Mouse (Mus musculus) hindbrain, embryonic 15.5 days (tissue): ENCODE data around the gene Gm15128. TPM values are rescaled to one million over a fixed set of nuclear protein-coding genes. Genes with fewer than 3 reads are reported as not detected.
"Not testable (repeated sequence)": the region's sequence is repeated elsewhere in the genome, so short reads cannot be mapped to it uniquely, and the experiment has no call there.

Experiments used
- ATAC-seq: fragments of 200-750 bp; cut with Nextera tagmentation; 2 replicates; pipeline ENCODE4 v1.8.0; 2017; ENCODE audit warnings: low read depth, moderate number of reproducible peaks, moderate TSS enrichment; ENCODE audit not compliant: low FRiP score
- H3K27ac ChIP-seq: fragments of 300-500 bp; sonication (generic); replicated peaks from 2 replicates; pipeline ENCODE4 v1.5.1; 2015; ENCODE audit warnings: mild to moderate bottlenecking, inconsistent platforms
- H3K27me3 ChIP-seq: fragments of 300-500 bp; sonication (generic); 2 replicates; pipeline ENCODE4 v1.6.1; 2015; ENCODE audit warnings: control low read depth, inconsistent platforms
- H3K36me3 ChIP-seq: fragments of 300-500 bp; sonication (generic); 2 replicates; pipeline ENCODE4 v1.6.1; 2015; ENCODE audit warnings: control low read depth, inconsistent platforms
- H3K4me1 ChIP-seq: fragments of 300-500 bp; sonication (generic); replicated peaks from 2 replicates; pipeline ENCODE4 v1.6.1; 2015; ENCODE audit warnings: control low read depth, inconsistent platforms
- H3K4me2 ChIP-seq: fragments of 300-500 bp; sonication (generic); 2 replicates; pipeline ENCODE4 v1.6.1; 2015; ENCODE audit warnings: moderate library complexity, mild to moderate bottlenecking, inconsistent platforms
- H3K4me3 ChIP-seq: fragments of 300-500 bp; sonication (generic); 2 replicates; pipeline ENCODE4 v1.5.1; 2015; ENCODE audit warnings: mild to moderate bottlenecking, inconsistent platforms
- H3K9ac ChIP-seq: fragments of 300-500 bp; sonication (generic); 2 replicates; pipeline ENCODE4 v1.6.1; 2015; ENCODE audit warnings: inconsistent platforms
- H3K9me3 ChIP-seq: fragments of 300-500 bp; sonication (generic); 2 replicates; pipeline ENCODE4 v1.6.1; 2016; ENCODE audit warnings: control low read depth, inconsistent platforms
- WGBS: fragments of 180-500 bp; shearing (Covaris S2); methylation state at CpG from one replicate; pipeline ENCODE4 v1.1.7; 2015; 5-methylcytosine and 5-hydroxymethylcytosine counted together
- polyA plus RNA-seq: library from polyadenylated mRNA; unstranded; fragments of >200 nt; fragmentation: Nextera tagmentation; extraction: Ambion mirVana; gene quantifications from 2 replicates; pipeline ENCODE4 v1.2.1, GENCODE M21; 2015

Gene Gm15128
- polyA plus RNA-seq = not detected in 2 replicates

GRCm38 (mm10) chrX:147765691-147766090 is at the start of gene Gm15128:
Gm15128 (plus strand) TSS chrX:147765991.
- H3K27ac ChIP-seq, H3K36me3 ChIP-seq, H3K4me1 ChIP-seq, H3K9me3 ChIP-seq, H3K27me3 ChIP-seq, H3K4me2 ChIP-seq, H3K4me3 ChIP-seq, ATAC-seq, H3K9ac ChIP-seq: not testable (repeated sequence)
- WGBS = 71% methylated on average over 7 of the region's 7 CpGs

Other genes starting within 250 kb of the Gm15128 start
- 8.6 and 10.0 TPM in 2 replicates for gene Lrch2, start 211.9 kb upstream of the Gm15128 start, polyA plus RNA-seq
- gene Gm15080, start 227.0 kb downstream of the Gm15128 start, polyA plus RNA-seq = not detected in 2 replicates